Mouse (Mus musculus): ENCODE measurements around the gene Olfr788.
A peak's percentile ranks its signal among the peaks of the same experiment; 100 is the strongest.

Gene Olfr788

DNA sequence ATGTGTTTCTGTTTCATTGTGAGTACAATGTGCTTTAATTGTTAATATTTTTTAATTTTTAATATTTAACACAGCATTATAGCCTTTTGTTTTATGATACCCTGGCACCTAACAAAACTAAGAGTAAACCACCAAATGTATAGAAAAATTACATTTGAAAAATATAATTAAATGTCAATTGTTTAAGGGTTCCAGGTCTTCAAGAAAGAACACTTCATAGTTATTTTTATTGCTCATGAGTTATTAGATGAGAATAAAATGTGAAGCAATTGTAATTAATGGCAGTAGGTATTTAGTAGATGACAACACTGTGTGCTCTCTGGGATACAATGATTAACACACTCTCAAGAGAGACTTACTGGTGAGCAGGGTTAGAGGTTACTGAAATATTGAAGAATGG is at the start of gene Olfr788:
Gene Olfr788 (plus strand): TSS at position 301 of the 400 bp plus-strand sequence.
- DNase-seq (ENCODE audit: low spot score) = no peak

DNA sequence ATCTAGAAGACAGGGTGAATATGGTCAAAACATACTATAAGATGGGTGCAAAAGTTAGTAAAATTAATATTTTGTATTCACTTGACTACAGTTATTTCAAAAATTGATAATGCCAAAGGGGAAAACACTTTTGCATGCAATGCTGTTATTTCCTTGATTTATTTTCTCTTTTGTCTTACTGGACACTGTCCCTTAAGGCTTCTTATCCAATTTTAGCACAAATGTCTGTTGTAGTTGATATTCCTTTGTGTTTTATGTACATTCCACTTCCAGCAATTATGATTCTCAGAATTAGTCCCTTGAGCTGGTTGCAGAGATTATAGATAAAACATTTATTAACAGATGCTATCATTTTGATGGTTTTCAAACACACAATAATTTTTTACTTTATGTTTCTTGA is 43.8 kb upstream of the Olfr788 start, which contains the start of gene Olfr786:
Gene Olfr786 (plus strand): TSS at position 301 of the 400 bp plus-strand sequence.
- DNase-seq (ENCODE audit: low spot score) = no peak

DNA sequence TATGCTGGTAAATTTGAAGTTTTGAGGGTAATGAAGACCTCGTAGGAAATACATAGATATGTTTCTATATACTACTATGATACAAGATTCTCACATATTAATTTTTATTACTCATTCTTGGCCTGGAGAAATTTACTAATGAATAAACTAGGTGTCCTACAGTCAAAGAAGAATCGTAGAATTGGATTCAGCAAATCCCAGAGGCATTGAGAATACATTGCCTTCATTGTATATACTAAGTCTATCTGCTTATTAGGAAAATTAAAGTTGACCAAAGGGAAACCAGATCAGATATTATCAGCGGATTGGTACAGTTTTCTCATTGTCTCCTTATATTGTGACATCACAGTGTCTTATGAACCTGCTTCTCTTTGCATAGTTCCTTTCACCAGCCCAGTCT is 9.2 kb upstream of the Olfr788 start, which contains the start of gene Olfr787:
Gene Olfr787 (plus strand): TSS at position 301 of the 400 bp plus-strand sequence.
- no peak for DNase-seq (ENCODE audit: low spot score)

DNA sequence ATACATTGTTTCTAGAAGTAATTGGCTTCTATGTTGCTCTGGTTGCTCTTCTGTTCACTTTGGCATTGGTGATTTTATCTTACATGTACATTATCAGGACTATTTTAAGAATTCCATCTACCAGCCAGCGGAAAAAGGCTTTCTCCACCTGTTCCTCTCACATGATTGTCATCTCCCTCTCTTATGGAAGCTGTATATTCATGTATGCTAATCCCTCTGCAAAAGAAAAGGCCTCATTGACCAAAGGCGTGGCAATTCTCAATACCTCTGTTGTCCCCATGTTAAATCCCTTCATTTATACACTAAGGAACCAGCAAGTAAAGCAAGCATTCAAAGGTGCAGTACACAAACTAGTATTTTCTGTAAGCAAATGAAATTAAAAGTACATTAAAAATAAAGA is 2.5 kb downstream of the Olfr788 start:
- DNase-seq (ENCODE audit: low spot score) = no peak

DNA sequence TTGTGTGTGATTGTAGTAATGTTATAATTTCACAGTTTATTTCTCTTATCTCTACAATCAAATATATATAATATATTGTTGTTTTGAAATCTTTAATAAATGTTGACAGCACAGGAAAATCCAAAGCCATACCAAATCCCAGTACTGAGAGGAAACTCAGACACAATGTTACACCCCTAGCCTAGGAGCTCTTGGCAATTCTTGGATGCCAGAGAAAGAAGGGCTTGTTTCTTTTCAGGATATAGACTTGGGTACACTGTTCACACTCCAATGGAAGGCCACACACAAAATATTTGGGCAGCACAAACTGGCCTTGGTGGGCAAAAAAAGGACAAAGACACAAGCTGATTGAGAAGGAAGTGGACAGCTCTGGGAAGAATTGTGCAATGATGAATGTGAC is 2.9 kb downstream of the Olfr788 start:
- DNase-seq (ENCODE audit: low spot score) = no peak

DNA sequence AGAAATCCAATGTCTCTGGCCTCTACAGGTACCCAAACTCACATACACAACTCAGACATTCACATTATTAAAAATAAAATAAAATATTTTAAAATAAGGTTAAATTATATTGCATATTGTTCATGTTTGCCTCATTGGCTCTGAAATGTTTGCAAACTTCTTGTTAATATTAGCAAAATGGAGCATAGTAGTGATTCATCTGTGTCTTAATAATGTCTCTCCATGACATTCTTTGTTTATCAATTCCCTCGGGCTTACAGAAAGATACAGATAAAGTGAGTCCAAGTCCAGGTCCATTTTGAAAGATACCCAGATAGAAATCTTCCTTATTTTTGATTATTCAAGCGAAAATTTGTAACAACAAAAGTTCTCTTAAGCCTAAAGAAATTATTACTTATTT is 13.7 kb downstream of the Olfr788 start, which contains the start of gene Olfr789:
Gene Olfr789 (plus strand): TSS at position 301 of the 400 bp plus-strand sequence.
- DNase-seq (ENCODE audit: low spot score) = no peak

DNA sequence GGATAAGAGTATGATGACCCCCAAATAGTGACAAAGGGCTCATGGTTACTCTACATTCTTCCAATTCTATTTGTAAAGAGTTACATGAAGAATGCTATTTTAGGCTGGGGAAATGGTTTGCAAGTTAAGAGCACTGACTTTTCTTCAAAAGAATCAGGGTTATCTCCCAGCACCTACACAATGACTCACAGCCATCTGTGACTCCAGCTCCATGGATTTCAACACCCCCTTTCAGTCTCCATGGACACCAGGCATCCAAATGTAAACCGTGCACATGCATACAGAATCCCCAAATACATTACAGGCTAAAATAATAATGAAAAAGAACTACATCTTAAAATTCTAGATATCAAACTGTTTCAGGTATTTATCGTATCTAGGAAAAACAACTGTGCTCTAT is 19.3 kb downstream of the Olfr788 start:
- peak; percentile 1 for DNase-seq (ENCODE audit: low spot score)

DNA sequence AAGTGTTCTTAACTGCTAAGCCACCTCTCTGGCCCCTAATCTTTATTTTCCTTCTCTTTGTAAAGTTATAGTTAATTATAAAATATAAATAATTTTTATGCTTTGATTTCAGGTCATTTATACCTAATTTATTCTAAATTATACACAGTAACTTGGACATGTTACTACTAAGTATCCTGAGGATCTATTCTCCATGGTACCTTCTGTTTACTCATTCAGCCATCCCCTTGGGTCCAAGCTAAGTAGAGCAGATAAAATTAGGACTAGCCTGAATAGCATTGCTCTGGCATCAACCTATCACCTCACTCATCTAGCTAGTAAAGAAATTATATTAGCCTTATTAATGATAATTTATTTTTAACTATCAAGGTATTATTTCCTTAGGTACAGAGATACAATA is 27.4 kb downstream of the Olfr788 start, which contains the start of gene Olfr790:
Gene Olfr790 (plus strand): TSS at position 301 of the 400 bp plus-strand sequence.
- DNase-seq (ENCODE audit: low spot score) = no peak

DNA sequence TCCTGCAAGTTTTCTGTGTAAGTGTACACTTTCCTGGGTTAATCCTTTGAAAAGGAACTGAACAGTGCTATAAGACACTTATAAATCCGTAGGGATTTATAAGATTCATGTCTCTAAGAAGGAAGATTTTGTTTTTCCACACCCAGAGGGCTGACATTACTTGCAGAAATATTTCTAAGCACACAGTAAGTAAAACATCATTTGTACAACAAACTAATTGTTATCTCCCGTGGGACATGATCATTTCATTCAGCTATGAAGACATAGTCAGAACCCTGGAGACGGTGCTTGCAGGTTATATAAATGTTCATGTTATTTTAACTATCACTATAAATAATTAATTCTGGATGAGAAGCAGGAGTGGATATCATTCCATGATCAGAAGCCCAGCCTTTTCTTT is 50.7 kb downstream of the Olfr788 start, which contains the start of gene Olfr791:
Gene Olfr791 (plus strand): TSS at position 301 of the 400 bp plus-strand sequence.
- no peak for DNase-seq (ENCODE audit: low spot score)
